Mouse (Mus musculus) granulocyte monocyte progenitor cell, adult 5-6 weeks (primary cell): ENCODE data around the gene Gm20431. TPM values are rescaled to one million over a fixed set of nuclear protein-coding genes. Genes with fewer than 3 reads are reported as not detected.

Experiments
- ATAC-seq: replicated peaks from 2 replicates; pipeline ENCODE4 v1.8.0; 2016; ENCODE audit warnings: mild to moderate bottlenecking, moderate TSS enrichment, inconsistent platforms; ENCODE audit not compliant: poor library complexity, severe bottlenecking
- total RNA-seq, 2 experiments: library from RNA; stranded (forward) in 1 of 2; stranded (reverse) in 1 of 2; fragments of 200-712, 200-1000 nt in 1 of 2; fragments of >200 nt in 1 of 2; fragmentation: Nextera tagmentation in 1 of 2; gene quantifications; 2 replicates each; pipeline ENCODE4 v1.2.3; 2014 to 2017

The Gm20431 gene
- total RNA-seq, 2 experiments from 2014 or later: 4.6 TPM; not detected in 1

DNA sequence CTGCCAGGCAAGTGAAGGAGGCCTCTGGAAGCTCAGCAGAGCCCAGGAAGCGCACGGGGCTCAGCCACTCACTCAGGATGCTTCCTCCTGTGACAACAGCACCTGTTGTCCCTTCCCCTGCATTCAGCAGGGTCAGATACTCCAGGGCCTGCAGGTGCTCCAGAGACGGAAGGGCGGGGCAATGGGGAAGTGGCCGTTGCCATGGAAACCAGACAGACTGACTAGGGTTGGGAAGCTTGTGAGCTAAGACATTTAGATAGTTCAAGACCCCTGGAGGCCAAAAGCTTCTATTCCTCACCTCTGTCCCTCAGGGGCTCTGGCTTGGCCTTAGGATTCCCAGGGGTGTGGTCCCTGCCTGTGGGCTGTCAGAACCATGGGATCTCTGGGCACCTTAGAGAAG lies 82.8 kb downstream of the Gm20431 start:
- ATAC-seq: peak; percentile 56

DNA sequence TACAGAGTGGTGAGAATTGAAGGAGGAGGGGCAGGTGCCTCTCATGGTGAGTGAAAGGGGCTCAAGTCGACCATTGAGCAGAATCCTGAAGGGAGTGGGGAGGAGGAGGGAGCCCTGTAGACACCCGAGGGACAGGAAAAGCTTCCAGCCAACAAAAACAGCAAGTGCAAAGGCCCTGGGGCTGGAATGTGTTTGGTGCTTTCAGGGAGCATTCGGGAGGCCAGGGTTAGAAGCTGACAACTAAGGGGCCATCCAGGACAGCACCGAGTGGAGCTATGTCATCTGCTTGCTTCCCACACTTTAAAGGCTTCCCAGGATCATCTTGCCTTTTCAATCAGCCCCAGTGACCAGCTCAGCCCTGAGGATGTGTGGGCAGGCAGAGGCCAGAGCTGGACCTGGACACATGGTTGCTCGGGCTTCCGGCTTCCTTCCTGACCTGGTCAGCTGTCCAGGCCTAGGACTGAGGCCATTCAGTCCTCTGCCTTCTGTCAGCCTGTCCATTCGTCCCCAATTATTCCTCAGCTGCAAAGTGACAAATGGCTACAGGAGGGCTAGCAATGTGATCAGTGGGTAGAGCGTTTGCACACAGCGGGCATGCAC lies 84.0 kb downstream of the Gm20431 start:
- no peak for ATAC-seq

DNA sequence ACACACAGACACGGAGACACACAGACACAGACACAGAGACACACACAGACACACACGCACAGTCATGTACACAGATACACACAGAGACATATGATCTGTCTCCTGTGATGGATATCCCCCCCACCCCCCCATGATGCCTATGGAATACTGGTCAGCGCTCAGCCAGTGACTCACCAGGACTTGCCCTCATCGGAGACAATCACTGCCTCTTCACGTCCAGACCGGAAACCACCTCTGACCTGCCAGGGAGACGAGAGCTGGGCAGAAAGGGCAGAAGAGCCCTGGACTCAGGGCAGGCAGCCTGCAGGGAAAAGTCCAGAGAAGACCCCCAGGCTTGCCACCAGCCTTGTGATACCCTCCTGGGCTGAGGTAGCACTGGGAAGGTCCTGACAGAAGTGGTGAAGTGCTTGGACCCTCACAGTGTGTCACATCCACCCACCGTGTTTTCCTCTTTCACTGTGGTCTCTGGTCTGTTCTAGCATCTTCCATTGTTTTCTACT lies 85.1 kb downstream of the Gm20431 start:
- ATAC-seq: no peak

DNA sequence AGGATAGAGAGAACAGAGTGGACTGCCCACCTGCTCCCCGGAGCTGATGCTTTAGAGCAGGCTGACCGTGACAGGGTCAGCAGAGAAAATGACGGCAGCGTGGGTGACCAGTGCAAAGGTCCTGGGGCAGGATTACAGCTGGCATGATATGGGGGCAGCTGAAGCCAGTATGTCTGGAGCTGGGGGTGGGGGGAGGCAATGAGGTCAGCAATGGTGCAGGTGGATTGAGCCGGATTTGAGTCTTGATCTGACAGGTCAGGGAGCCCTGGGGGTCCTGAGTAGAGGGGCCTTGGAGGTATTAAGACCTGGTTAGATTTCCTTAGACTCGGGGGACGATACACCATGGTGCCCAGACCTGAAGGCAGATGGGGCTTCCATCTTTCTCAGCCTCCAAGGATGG lies 85.7 kb downstream of the Gm20431 start:
- ATAC-seq: no peak

DNA sequence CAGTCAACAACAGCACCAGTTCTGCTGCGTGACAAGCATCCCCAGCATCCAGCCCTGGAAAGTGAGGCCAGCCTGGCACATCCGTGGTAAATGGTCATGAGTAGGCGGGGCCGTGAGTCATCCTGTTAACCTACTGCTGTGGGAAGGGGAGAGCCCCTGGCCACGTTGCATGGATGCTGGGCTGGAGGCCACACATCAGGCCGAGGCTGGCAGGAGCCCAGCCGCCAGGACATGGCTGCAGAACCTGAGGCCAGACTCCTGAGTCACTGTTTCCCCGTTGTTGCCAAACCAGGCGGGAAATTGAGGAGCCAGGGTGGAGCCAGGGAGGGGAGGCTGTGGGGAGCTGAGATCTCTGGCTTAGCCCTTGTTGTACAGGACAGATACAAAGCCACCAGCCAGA lies 86.5 kb downstream of the Gm20431 start:
- ATAC-seq: 0 out of 2 replicates have a peak, but pooled peaks have one; percentile 15

DNA sequence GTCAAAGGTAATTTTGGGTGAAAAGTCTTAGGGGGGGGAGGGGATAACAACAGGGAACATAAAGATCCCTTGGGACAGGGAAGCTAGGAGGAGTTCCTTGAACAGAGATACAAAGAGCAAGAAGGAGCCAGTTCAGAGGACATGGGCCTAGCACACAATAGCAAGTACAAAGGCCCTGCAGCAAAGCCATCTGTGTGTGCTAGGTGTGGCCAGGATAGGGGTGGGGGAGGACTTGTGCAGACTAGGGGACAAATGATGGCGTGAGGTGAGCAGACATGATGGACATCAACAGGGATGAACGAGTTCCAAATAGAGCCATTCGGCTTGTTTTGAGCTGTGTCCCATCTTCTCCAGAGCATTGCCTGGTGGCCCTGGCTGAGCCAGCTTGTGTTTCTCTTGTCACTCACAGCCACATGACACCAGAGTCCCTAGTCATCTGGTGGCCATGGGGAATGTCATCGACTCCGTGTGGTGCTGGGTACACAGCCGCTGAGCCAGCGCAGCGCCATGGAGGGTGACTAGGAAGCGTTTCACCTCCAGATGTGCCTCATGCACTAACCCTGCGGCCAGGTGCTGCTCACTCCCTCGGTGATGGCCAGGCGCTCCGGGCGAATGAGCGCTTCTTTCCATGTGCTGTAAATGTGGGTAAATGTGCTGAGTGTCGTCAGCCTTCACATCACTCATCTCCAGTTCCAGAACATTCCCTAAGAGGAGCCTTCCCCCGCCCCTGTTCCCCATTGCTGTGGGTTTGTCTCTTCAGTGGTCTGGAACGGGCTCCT lies 89.7 kb downstream of the Gm20431 start:
- ATAC-seq: no peak

DNA sequence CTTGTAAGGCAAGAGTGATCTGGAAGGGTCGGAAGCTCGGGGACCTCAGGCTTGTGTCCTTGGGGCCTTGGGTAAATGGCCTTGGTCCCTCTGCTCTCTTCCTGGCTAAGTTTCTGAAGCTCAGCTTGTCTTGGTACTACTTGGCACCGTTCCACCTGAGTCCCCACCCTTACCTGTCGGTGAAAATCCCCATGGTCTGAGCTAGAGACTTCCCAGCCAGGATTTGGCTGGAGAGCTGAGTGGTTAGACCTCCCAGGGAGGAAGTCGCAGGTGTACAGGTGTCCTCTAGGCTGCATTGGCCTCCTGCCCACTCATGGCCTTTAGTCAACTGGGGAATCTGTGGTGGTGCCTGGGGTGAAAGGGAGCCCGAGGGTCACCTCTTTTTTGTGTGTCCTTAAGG lies 90.5 kb downstream of the Gm20431 start:
- ATAC-seq: no peak

DNA sequence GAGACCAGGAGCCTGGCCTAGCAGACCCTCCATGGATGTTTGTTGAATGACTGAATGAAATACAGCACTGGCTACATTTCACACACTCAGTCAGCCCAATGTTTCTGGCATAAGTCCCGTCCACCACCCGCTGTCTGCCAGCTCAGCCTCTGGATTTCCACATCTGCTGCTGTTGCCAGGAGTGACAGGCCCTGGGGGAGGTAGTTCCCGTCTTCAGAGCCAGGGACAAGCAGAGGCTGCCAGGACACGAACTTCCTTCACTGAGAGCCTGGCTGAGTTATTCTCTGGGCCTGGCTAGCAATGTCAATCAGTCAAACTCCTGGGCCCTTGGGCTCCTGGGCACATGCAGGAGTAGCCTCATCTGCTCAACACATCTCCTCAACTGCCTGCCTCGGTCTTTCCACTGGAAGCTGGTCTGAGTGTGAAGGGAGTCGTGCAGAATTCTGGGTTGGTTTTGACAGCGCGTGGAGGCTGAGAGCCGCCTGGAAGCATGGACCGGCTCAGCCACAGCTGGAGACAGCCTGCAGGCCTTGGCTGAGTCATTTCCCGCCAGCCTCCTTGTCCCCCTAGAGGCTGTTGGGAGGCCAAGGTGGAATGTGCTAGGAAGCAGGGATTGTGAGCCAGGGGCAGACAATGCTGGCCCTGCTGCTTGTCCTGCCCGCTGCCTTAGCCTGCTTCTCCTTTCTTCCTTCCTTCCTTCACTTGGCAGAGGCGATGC lies 91.2 kb downstream of the Gm20431 start:
- peak; percentile 80 for ATAC-seq

DNA sequence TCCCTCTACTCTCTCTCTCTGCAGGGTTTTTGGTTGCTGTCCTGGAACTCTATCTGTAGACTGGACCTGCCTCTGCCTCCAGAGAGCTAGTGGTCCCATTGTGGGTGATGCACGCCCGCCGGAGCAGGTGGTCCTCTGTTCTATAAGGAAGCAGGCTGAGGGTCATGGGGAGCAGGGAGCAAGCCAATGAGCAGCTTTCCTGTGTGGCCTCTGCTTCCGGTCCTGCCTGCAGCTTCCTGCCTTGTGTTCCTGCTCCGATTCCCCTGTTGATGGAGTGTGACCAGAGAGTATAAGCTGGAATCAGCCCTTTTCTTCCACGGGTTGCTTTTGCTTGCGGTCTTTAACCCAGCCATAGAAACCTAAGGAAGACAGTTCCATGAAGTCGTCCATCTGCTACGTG lies 93.2 kb downstream of the Gm20431 start:
- ATAC-seq: no peak

DNA sequence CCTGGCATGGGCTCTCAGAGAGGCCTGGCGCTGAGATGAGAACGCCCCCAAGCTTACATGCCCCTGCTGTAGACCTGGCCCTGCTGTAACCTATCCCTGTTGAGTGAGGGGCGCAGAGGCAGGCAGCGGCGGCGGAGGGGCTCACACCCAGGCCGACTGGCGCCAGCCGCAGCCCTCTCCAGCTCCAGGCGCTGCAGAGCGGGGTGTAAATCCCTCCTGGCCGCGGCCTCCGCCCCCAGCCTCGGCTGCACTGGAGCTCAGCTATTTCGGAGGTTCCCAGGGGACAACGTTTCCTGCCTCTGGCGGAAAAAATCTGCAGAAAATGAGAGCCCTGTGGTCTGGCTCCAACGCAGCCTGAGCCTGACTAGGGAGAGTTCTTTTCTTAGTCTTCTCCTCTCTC lies 95.6 kb downstream of the Gm20431 start:
- no peak for ATAC-seq

DNA sequence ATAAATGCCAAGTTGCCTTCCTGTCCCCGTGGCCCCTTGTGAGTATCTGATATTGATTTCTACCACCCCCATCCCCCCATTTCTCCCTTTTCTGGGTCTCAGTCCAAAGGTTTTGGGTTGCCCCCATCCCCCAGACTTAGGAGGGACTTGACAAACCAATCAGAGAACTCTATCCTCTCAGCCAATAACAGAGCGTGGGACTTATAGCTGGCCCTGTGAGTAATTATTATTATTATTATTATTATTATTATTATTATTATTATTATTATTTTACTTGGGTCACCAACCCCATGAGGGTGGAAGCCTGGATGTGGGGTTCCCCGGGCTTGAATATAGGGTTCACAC lies 96.0 kb downstream of the Gm20431 start:
- no peak for ATAC-seq

DNA sequence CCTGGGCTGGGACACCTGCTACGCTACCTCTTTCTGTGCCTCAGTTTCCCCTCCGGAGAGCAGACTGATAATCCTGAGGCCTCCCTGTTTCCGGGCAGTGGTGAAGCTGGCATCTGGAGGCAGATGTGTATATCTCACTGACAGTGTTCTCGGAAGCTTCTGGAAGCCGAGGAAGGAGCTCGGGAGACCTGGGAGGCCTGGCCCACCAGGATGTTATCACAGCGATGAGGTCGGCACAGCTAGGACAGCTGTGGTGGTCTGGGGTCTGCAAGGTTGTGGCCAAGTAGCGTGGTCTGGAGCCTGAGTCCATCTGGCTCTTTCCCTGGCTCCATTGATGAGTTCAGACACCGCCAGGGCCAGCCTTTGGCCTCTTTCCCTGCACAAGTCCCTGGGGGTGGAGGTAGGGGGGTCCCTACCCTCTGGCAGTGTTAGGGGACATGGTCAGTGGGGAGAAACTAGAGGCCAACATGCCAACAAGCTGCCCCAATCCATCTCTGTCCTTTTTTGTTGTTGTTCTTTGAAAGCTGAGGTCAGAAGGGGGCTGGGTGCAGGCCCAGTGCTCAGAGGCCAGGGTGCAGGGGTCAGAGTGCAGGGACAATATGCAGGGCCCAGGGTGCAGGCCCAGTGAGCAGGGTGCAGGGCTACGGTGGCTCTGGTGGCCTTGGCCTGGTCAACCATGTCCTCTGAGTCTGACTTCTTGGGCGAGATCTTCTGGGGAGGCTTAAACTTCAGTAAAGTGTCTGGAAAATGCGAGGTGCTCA lies 96.6 kb downstream of the Gm20431 start:
- no peak for ATAC-seq

DNA sequence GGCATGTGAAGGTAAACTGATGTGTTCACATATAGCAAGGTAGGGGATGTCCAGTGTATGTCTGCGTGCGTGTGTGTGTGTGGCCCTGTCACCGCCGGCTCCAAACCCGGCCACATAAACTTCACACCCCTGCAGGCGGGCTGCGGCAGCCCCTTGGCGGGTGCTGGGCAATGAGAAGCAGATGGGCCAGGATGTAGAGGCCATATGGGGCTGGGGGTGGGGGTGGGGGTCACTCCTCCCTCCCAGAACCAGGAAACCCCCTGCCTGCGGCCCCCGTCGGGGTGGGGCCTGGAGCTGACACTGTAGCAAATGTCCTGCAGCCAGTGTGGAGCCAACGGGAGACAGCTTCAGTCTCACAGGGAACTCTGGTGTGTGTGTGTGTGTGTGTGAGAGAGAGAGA lies 97.6 kb downstream of the Gm20431 start:
- ATAC-seq: no peak

DNA sequence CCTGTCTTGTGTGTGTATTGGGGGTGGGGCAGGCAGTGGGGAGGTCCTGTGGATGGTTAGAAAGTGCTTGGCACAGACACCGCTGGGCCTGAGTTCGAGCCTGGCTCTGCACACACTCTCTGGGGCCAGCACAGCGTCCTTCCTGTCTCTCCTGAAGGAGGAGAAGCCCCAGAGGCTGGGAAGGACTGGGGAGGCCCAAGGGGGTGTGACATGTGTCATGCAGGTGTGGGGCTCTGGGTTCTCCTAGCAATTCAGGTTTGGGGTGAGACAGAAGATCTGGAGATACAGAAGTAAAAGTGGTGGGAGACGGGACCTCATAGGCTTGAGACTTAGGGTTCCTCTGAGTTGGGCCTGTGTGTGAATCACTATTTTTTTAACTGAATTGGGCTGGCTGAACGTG lies 98.3 kb downstream of the Gm20431 start:
- ATAC-seq: no peak

DNA sequence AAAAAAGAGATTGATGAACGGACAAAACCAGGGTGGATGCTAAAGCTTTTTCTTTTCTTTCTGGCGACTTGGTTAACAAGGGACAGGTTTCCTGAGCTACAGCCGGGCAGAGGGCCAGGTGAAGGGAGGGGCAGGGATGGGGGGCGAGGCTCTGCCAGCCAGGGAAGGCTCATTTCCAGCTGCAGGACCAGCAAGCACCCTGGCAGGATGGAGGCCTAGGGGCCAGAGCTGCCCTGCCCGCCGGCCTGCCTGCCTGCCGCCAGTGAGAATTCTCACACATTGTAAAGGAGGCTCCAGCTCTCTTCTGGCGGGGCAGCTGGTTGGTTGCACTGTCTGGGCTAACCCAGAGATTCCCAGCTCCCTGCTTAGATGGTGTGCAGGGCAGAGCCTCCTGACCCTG lies 99.2 kb downstream of the Gm20431 start:
- ATAC-seq: no peak

DNA sequence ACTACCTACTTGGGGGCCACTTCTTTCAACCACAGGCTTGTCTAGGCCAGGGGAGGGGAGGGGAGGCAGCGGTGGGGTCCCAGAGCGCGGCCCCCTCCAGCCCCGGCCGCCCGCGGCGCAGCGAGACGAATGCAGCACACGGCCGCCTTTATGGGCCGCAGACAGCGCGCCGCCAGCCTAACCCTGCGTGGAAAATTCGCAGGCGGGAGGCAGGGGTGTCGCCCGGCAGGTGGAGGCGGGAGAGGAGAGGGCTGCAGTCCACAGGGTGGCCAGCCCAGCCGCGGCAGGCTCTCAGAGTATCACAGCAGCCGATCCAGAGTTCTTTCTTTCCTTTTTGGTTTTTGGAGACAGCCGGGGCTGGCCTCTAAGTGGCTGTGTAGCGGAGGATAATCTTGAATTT lies 101.9 kb downstream of the Gm20431 start:
- no peak for ATAC-seq

Other genes with a start within 250 kb of the Gm20431 start
- 39.4 and 54.4 TPM in 2 replicates for gene Slc9a8, start 239.8 kb downstream of the Gm20431 start, total RNA-seq (2014; fragmentation: Nextera tagmentation)
- 21.1 and 22.0 TPM in 2 replicates for gene Slc9a8, start 239.8 kb downstream of the Gm20431 start, total RNA-seq (2017)
- gene Rnf114, start 168.9 kb downstream of the Gm20431 start, total RNA-seq (2014; fragmentation: Nextera tagmentation): 39.8 and 49.3 TPM in 2 replicates
- 24.3 and 25.7 TPM in 2 replicates for gene Rnf114, start 168.9 kb downstream of the Gm20431 start, total RNA-seq (2017)
- gene Spata2, start 168.6 kb downstream of the Gm20431 start, total RNA-seq (2014; fragmentation: Nextera tagmentation): 11.5 and 24.7 TPM in 2 replicates
- gene Spata2, start 168.6 kb downstream of the Gm20431 start, total RNA-seq (2017): 7.4 and 8.1 TPM in 2 replicates
- gene Snai1, start 123.3 kb downstream of the Gm20431 start, total RNA-seq (2014; fragmentation: Nextera tagmentation): not detected in 2 replicates
- not detected in 2 replicates for gene Snai1, start 123.3 kb downstream of the Gm20431 start, total RNA-seq (2017)
- 112 and 155 TPM in 2 replicates for gene Ube2v1, start 29.4 kb downstream of the Gm20431 start, total RNA-seq (2014; fragmentation: Nextera tagmentation)
- gene Ube2v1, start 29.4 kb downstream of the Gm20431 start, total RNA-seq (2017): 49.7 and 50.5 TPM in 2 replicates
- 11.8 and 15.7 TPM in 2 replicates for gene Cebpb, start 27.4 kb upstream of the Gm20431 start, total RNA-seq (2014; fragmentation: Nextera tagmentation)
- gene Cebpb, start 27.4 kb upstream of the Gm20431 start, total RNA-seq (2017): 17.8 and 27.5 TPM in 2 replicates
- 24.7 and 28.9 TPM in 2 replicates for gene Tmem189, start 28.3 kb upstream of the Gm20431 start, total RNA-seq (2014; fragmentation: Nextera tagmentation)
- gene Tmem189, start 28.3 kb upstream of the Gm20431 start, total RNA-seq (2017): 13.4 and 13.6 TPM in 2 replicates